Mouse (Mus musculus) olfactory bulb, adult 2 months (tissue): Measurements from ENCODE around the gene St3gal3.

Source experiments
- CTCF ChIP-seq: fragments of 200-500 bp; IDR thresholded peaks from 2 replicates; pipeline ENCODE4 v1.5.1; 2012; ENCODE audit warnings: low read depth, mild to moderate bottlenecking, low read length, moderate library complexity; ENCODE audit not compliant: insufficient read depth
- POLR2A ChIP-seq: fragments of 200-500 bp; IDR thresholded peaks from 2 replicates; pipeline ENCODE4 v1.6.1; 2012; ENCODE audit warnings: mild to moderate bottlenecking, low read depth, low read length, moderate library complexity; ENCODE audit not compliant: insufficient read depth

GRCm38 (mm10) chr4:118089939-118090338 lies 44.8 kb downstream of the St3gal3 start:
- no peak for TF ChIP-seq POLR2A
- 0 out of 2 replicates have a peak, but pooled peaks have one; percentile 23 for TF ChIP-seq CTCF
